Mouse (Mus musculus): Measurements from ENCODE around the gene Tom1. TPM values are rescaled to one million over a fixed set of nuclear protein-coding genes. Genes with fewer than 3 reads are reported as not detected.

The Tom1 gene
- 38.4 and 43.2 TPM in 2 replicates for polyA plus RNA-seq (2015; fragmentation: Nextera tagmentation; extraction: Ambion mirVana)

DNA sequence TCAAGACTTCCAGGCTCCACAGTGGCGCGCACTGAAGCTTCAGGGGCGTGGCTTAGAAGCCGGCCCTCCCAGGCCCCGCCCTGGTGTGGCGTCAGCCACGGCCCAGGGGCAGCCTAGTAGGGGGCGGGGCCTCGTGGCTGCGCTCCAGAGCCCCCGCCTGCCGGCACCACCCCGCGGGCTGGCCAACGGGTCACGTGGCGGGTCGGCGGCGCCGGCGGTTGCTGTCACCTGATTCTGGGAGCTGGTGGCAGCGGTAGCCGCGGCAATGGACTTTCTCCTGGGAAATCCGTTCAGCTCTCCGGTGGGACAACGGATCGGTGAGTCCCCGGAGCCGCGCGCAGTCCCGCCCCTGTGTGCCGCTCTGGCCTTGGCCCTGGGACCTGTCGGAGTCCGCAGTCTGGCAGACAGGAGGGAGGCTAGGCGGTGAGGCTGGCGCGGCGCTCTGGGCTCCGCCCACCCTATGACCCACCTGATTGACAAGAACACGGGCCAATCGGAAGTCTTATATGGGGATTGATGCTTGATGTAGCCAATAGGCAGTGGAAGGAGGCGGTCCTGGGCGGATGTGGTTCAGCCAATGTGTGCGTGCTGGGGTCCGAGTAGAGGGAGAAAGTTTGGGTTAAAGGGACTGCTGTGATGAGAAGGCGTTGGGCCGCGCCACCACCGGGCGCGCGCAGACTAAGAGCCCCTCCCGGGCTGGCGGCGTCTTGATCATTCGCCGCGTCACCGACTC lies at the start of gene Tom1:
Tom1 (plus strand) TSS at position 195 of the 733 bp plus-strand sequence.
- Histone ChIP-seq H3K4me3 (replicated peaks; ENCODE audit: low read depth, low read length) (peak within 1 kb of the TSS; percentile 74), H3K4me1 (replicated peaks; ENCODE audit: insufficient read depth, low read length) (peaks cover 6% of the 10 kb centered on the region; the same call in 1 of the 2 replicates), H3K9ac (ENCODE audit: low read depth, low read length) (peak within 1 kb of the TSS; percentile 53), H3K9me3 (replicated peaks; ENCODE audit: low read length) (no peaks in the 10 kb centered on the region), H3K36me3 (ENCODE audit: insufficient read depth, low read length) (peaks cover 7% of the 10 kb centered on the region; the same call in 1 of the 2 replicates), H3K27ac (peak within 1 kb of the TSS; percentile 88), H3K27me3 (ENCODE audit: insufficient read depth, low read length) (no peaks in the 10 kb centered on the region), H3K4me2 (ENCODE audit: low read length) (peak within 1 kb of the TSS; percentile 84)
- TF ChIP-seq CTCF (IDR thresholded peaks at IDR 0.05; ENCODE audit: low read depth), result 0 out of 2 replicates have a peak, but pooled peaks have one; percentile 9
- peak; percentile 97 for DNase-seq (ENCODE audit: low spot score)
- peak; percentile 99 for ATAC-seq (replicated peaks; ENCODE audit: low FRiP score, low read depth)
- WGBS, result under 1% methylated on average over 61 of the region's 62 CpGs

DNA sequence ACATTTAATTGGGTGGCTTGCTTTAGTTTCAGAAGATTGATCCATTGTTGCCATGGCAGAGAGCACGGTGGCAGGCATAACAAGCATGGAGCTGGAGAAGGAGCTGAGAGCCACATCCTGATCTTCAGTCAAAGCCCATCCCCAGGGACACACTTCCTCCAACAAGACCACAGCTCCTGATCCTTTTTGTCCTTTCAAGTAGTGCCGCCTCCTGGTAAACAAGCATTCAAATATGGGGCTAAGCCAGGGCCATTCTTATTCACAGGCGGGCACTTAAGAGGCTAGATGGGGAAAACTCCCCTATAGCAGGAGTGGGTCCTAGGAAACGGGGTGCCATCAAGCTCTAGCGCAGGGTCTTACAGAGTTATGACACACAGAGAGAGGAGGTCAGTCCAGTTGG lies 46.1 kb upstream of the Tom1 start:
- Histone ChIP-seq H3K4me1 (replicated peaks; ENCODE audit: insufficient read depth, low read length) (no peaks in the 10 kb centered on the region), H3K9me3 (replicated peaks; ENCODE audit: low read length) (no peaks in the 10 kb centered on the region; the same call in 1 of the 2 replicates), H3K9ac (ENCODE audit: low read depth, low read length) (no peak overlapping the region), H3K4me3 (replicated peaks; ENCODE audit: low read depth, low read length) (no peak overlapping the region), H3K36me3 (ENCODE audit: insufficient read depth, low read length) (no peaks in the 10 kb centered on the region), H3K27me3 (ENCODE audit: insufficient read depth, low read length) (no peaks in the 10 kb centered on the region), H3K27ac (no peak overlapping the region), H3K4me2 (ENCODE audit: low read length) (no peak overlapping the region)
- ATAC-seq (replicated peaks; ENCODE audit: low FRiP score, low read depth) (no peak), DNase-seq (ENCODE audit: low spot score) (no peak)
- WGBS, result 89% methylated on average over 5 of the region's 5 CpGs
- no peak for TF ChIP-seq CTCF (IDR thresholded peaks at IDR 0.05; ENCODE audit: low read depth)

DNA sequence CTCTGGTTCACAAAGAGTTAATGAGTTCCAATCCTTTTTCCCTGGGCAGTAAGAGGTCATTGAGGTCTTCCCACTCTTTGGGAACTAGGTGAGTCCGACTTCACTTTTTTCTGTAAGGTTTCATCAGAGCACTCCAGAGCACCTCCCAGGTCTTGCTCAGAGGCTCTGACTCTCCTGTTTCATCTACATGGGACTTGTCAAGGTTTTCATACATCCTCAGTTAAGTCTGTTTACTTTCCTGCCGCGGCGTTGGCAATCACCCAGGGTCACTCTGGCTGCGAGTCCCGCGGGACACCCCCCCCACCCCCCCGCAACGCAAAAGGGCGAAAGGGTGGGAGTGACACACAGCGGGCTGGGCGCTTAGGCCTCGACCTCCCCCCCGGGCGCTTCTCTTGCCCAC lies 43.5 kb upstream of the Tom1 start:
- TF ChIP-seq CTCF (IDR thresholded peaks at IDR 0.05; ENCODE audit: low read depth), result no peak
- no peak for DNase-seq (ENCODE audit: low spot score)
- Histone ChIP-seq H3K4me2 (ENCODE audit: low read length) (peak overlapping the region; percentile 38; the same call in 1 of the 2 replicates), H3K27ac (no peak overlapping the region), H3K9me3 (replicated peaks; ENCODE audit: low read length) (no peaks in the 10 kb centered on the region), H3K9ac (ENCODE audit: low read depth, low read length) (peak overlapping the region; percentile 35; the same call in 1 of the 2 replicates), H3K4me3 (replicated peaks; ENCODE audit: low read depth, low read length) (no peak overlapping the region), H3K36me3 (ENCODE audit: insufficient read depth, low read length) (no peaks in the 10 kb centered on the region), H3K27me3 (ENCODE audit: insufficient read depth, low read length) (no peaks in the 10 kb centered on the region), H3K4me1 (replicated peaks; ENCODE audit: insufficient read depth, low read length) (no peaks in the 10 kb centered on the region)
- 13% methylated on average over 15 of the region's 15 CpGs for WGBS
- ATAC-seq (replicated peaks; ENCODE audit: low FRiP score, low read depth), result no peak

DNA sequence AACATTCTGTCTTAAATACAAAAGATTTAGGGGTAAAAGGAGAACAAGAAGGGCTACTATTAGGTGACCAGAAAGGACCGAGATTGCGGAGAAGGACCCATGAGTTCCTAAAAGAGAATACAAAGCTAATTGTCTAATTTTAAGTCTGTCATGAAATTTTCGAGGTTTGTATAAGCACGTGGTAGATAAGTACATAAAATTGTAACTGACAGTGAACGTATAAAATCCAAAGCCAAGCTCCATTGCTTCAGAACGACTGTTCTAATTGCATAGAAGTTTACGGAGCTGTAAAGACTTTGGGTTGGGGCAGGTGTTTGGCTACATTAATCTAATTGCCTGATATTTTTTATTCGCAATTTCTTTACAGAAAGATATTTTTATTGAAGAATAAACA lies 40.4 kb upstream of the Tom1 start, which contains the start of gene Hmgxb4:
Hmgxb4 (plus strand) TSS at position 276 of the 394 bp plus-strand sequence.
- TF ChIP-seq CTCF (IDR thresholded peaks at IDR 0.05; ENCODE audit: low read depth), result no peak
- H3K4me3 ChIP-seq (replicated peaks; ENCODE audit: low read depth, low read length), result peak within 1 kb of the TSS; percentile 97
- DNase-seq (ENCODE audit: low spot score) (peak; percentile 8), ATAC-seq (replicated peaks; ENCODE audit: low FRiP score, low read depth) (no peak)
- H3K9me3 ChIP-seq (replicated peaks; ENCODE audit: low read length), result no peaks in the 10 kb centered on the region
- H3K27ac ChIP-seq, result peak within 1 kb of the TSS; percentile 94
- H3K9ac ChIP-seq (ENCODE audit: low read depth, low read length), result peak within 1 kb of the TSS; percentile 100
- no peaks in the 10 kb centered on the region for H3K36me3 ChIP-seq (ENCODE audit: insufficient read depth, low read length)
- 10% methylated on average over 8 of the region's 8 CpGs for WGBS
- peak within 1 kb of the TSS; percentile 72 for H3K4me2 ChIP-seq (ENCODE audit: low read length)
- H3K4me1 ChIP-seq (replicated peaks; ENCODE audit: insufficient read depth, low read length), result no peaks in the 10 kb centered on the region
- H3K27me3 ChIP-seq (ENCODE audit: insufficient read depth, low read length), result no peaks in the 10 kb centered on the region

DNA sequence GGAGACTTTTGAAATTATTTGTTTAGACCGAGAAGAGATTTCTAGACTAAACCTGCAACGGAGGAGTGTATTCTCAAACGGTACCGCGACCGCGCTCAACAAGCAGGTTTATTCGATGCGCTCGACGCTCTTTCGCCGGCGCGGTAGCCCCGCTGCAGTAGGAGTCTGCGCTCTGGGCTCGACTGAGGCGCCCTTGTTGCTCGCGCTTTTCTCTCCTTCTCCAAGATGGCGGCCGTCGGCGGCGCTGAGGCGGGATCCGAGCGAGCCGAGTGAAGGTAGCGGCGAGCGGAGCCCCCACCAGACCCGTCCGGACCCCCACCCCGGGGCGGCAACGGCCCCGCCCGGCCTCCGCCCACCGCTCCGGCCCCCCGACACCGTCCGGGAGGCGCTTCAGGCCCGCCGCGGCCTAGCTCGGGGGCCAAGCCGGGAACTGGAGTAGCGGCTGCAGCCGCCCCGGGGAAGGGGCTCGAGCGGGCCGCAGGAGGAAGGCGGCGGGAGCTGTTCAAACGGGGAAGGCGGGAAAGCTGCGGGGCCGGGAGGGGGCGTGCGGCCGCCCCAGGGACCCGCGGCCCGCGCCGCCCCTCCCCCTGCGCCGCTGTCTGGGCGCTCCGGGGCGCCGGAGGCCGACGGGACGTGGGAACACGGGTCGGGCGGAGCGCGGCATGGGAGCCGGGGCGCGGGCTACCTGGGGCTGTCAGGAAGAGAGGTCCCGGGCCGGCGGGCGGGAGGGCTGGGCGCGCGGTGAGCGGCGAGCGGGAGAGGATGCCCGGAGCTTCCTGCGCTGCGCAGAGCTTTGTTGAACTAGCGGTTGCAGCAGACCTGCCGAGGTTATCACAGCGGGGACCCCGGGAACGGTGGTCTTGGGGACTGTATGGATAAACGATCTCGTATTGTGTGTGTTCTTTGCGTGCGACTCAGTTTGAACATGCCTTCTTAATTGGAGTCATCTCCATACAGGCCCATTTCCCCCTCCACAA lies 39.7 kb upstream of the Tom1 start:
- H3K27me3 ChIP-seq (ENCODE audit: insufficient read depth, low read length), result no peaks in the 10 kb centered on the region
- WGBS, result under 1% methylated on average over 102 of the region's 111 CpGs

DNA sequence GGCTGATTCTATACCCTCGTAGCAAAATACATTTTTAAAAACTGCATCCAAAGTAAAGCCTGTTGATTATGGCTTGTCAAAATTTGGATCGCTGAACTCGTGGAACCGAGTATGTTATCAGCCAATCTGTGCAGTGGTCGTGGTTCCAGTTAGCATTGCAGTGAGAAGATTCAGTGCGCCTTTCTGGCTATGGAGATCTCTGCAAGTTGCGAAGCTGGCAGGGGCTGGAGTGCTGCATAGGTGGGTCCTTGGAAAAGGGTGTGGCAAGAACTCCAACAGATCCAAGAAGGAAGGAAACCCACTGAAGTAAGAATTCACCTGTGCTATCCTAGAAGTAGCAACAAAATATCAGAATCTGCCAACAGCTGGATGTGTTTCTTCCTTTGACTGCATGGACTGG lies 39.0 kb upstream of the Tom1 start:
- H3K9ac ChIP-seq (ENCODE audit: low read depth, low read length), result peak overlapping the region; percentile 100
- peak overlapping the region; percentile 72 for H3K4me2 ChIP-seq (ENCODE audit: low read length)
- H3K9me3 ChIP-seq (replicated peaks; ENCODE audit: low read length), result no peaks in the 10 kb centered on the region
- H3K4me3 ChIP-seq (replicated peaks; ENCODE audit: low read depth, low read length), result peak overlapping the region; percentile 97
- no peaks in the 10 kb centered on the region for H3K27me3 ChIP-seq (ENCODE audit: insufficient read depth, low read length)
- peak; percentile 36 for DNase-seq (ENCODE audit: low spot score)
- H3K36me3 ChIP-seq (ENCODE audit: insufficient read depth, low read length), result 0 out of 2 replicates have a peak, but pooled peaks cover 7% of the 10 kb centered on the region
- ATAC-seq (replicated peaks; ENCODE audit: low FRiP score, low read depth), result no peak
- WGBS, result 3% methylated on average over 7 of the region's 7 CpGs
- no peak overlapping the region for H3K27ac ChIP-seq
- TF ChIP-seq CTCF (IDR thresholded peaks at IDR 0.05; ENCODE audit: low read depth), result no peak
- no peaks in the 10 kb centered on the region for H3K4me1 ChIP-seq (replicated peaks; ENCODE audit: insufficient read depth, low read length)

More for the DNA sequence above, 39.7 kb upstream of the Tom1 start:
- TF ChIP-seq CTCF (IDR thresholded peaks at IDR 0.05; ENCODE audit: low read depth), result peak; percentile 16; the same call in 1 of the 2 replicates
- no peaks in the 10 kb centered on the region for H3K9me3 ChIP-seq (replicated peaks; ENCODE audit: low read length)
- H3K4me1 ChIP-seq (replicated peaks; ENCODE audit: insufficient read depth, low read length), result no peaks in the 10 kb centered on the region
- 0 out of 2 replicates have a peak, but pooled peaks cover 3% of the 10 kb centered on the region for H3K36me3 ChIP-seq (ENCODE audit: insufficient read depth, low read length)
- peak overlapping the region; percentile 72 for H3K4me2 ChIP-seq (ENCODE audit: low read length)
- peak; percentile 95 for DNase-seq (ENCODE audit: low spot score)
- ATAC-seq (replicated peaks; ENCODE audit: low FRiP score, low read depth), result peak; percentile 94
- H3K9ac ChIP-seq (ENCODE audit: low read depth, low read length), result peak overlapping the region; percentile 100
- H3K27ac ChIP-seq, result peak overlapping the region; percentile 94
- H3K4me3 ChIP-seq (replicated peaks; ENCODE audit: low read depth, low read length), result peak overlapping the region; percentile 97
